Mouse (Mus musculus) cerebellum, adult 8-10 months (tissue): ENCODE measurements around the gene Zdhhc14.
A peak's percentile ranks its signal among the peaks of the same experiment; 100 is the strongest.

ENCODE experiments used
- DNase-seq: peaks from one replicate; pipeline ENCODE4 v3.0.0; 2022

The Zdhhc14 gene

GRCm38 (mm10) chr17:5491801-5492745 lies at the start of gene Zdhhc14:
Gene Zdhhc14 (plus strand): TSS chr17:5492557.
- DNase-seq, result peak; percentile 92

- no peak for DNase-seq
These were observed 49.1 kb upstream of the Zdhhc14 start for GRCm38 (mm10) chr17:5443260-5443659.

- no peak for DNase-seq
These were observed 48.6 kb upstream of the Zdhhc14 start for GRCm38 (mm10) chr17:5443751-5444150.

GRCm38 (mm10) chr17:5453657-5454056 lies 38.7 kb upstream of the Zdhhc14 start:
- DNase-seq, result no peak

GRCm38 (mm10) chr17:5463912-5464311 lies 28.4 kb upstream of the Zdhhc14 start:
- DNase-seq, result no peak

DNA sequence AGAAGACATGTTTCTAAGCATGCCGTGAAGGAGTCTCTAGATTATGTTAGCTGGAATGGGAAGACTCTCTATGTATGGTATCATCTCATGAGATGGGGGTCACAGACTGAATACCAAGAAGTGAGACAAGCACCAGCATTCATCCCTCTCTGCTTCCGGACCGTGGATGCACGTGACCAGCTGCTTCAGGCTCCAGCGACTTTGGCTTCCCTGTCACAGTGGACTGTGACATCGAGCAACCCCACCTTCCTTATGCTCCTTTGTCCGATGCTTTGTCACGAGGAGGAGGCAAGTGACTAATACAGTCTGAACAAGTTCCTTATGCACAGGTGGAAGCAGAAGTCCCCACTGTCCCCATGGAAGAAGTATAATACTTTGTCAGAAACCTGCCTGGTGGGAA lies 25.6 kb upstream of the Zdhhc14 start:
- DNase-seq, result no peak

DNA sequence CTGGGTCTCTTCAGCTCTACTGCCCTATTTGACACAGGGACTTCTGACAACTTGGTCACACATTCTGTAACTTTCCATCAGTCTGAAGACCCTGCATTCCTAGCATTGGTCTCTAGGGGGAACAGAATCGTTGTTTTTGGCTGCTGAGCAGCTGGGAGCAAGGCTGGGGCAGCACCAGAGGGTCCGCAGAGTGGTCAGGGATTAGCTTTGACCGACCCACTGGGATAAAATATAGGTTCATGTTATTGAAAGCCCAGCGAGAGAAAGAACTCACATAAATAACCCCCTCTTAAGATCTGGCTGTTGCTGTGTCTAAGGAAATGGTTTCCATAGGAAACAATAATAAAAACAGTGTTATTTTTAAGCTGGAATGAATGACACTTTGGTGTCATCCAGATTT lies 25.2 kb upstream of the Zdhhc14 start:
- no peak for DNase-seq

DNA sequence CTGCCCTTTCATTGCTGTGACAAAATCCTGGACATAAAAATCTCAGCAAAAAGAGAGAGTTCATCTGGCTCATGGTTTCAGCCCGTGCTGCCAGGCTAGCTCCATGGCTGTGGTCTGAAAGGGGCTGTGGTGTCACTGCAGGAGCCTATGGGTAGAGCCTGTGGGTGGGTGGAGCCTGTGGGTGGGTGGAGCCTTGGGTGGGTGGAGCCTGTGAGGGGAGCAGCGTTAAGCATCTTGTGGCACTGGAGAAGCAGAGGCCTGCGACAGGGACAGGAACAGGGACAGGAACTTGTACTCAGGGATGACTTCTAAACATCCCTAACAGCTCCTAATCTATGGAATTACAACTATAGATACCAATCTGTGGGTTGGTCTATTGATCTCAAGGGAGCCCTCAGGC lies 20.1 kb upstream of the Zdhhc14 start:
- DNase-seq, result no peak

DNA sequence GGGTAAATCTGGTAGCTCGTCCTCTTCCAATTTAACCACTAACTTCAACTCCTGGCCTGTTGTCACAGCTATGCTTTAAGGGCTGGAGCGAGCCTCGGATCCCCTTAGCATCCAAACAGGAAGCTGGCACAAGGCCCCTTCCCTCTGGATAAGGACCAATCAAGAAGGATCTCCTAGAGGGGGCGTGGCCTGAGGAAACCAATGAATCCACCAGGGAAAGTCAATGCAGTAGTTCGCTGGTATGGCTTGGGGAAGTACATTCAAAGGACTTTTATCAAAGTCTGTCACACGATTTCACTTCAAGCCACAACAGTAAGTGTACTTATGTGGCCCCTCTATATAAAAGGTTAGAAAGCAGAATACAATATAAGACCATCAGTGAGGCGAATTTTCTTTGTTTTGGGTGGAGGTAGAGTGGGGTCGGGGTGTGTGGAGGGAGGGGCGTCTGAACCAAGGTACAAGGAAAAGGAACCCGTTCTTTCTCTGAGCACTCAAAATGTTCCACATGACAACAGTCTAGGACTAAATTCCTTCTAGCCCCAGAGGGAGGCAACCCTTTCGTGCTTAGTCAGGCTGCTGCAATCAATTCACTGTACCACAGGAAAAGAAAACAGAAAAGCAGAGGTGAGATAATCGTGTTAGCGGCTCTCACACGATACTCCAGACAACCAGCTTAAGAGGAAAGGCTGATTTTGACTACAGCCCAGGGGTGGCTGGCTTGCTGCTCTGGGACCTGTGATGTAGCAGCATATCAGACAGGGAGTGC lies 16.2 kb upstream of the Zdhhc14 start:
- DNase-seq, result no peak

- no peak for DNase-seq
These were observed 8.9 kb upstream of the Zdhhc14 start for GRCm38 (mm10) chr17:5483456-5483855.

DNA sequence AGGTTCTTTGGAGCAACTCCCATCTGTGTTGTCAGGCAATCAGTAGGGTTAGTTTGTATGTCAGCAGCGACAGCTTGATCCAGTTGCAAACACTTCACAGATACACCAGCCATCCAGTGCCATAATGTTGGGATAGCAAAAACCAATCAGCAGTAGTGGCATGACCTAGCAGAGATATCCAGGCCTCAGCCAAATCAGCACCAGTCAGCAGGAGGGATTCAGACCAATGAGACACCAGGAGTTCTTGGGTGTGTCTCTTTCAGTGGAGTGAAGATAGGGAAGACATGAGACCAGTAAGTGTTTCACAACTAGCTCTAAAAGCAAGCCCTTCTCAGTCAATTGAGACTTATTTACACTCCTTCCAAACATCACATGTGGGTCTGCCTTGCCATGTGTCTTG lies 7.7 kb upstream of the Zdhhc14 start:
- no peak for DNase-seq

DNA sequence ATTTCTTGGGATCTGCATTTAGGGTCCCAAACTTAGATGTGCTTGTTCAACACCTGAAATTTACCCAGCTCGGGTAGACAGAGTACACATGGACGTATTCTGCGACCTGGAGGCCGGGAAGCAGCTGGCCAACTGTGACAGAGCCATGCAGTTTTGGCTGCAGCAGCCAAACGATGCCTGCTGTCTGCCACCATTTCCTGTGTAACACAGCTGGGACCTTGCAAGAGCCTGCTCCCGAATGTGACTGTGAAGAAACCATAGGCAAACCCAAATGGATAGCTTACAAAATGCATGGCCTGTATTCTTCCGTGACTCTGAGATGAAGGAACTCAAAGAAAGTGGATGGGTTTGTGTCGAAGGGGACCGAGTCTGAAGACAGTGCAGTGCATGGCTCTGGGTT lies 4.2 kb upstream of the Zdhhc14 start:
- DNase-seq, result no peak

DNA sequence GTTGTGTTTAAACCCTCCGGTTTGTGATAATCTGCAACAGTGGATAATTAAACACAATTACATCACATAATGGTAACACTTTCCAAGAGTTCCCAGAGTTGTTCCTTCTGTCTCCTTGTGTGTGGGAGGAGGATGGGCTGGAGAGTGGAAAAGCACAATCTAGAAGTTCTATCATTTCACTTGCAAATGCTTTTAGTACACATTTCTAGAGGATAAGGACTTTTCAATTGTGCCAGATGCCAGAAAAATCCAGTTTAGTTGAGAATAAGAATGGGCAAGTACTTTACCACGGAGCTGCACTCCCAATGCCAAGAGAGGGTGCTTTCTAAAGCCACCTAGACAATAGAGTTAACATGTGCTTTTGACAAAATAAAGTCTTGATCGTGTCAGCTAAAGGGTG lies 2.0 kb upstream of the Zdhhc14 start:
- DNase-seq, result no peak

GRCm38 (mm10) chr17:5491031-5491800 lies 1.1 kb upstream of the Zdhhc14 start:
- peak; percentile 92 for DNase-seq

- no peak for DNase-seq
These were observed 396 bp downstream of the Zdhhc14 start for GRCm38 (mm10) chr17:5492746-5493160.

DNA sequence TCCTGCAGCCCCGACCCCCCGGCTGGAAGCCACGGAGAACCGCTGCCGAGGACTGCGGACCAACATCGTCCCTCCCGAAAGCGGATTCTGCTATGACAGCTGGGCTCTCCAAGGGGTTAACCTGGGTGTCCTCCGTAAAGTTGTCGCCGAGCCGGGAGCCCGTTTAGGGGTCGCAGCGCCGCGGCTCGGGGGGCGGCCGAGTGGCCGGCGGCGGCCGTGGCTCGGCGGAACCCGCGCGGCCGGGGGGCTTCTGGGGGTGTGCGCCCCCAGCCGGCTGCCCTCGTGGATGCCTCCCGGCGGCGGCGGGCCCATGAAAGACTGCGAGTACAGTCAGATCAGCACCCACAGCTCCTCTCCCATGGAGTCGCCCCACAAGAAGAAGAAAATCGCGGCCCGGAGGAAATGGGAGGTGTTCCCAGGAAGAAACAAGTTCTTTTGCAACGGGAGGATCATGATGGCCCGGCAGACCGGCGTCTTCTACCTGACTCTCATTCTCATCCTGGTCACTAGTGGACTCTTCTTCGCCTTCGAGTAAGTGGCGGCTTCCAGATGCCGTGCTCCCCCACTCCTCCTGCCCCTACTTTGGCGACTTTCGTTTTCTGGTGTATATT lies 909 bp downstream of the Zdhhc14 start:
- peak; percentile 49 for DNase-seq

GRCm38 (mm10) chr17:5493809-5494208 lies 1.5 kb downstream of the Zdhhc14 start:
- DNase-seq, result no peak

DNA sequence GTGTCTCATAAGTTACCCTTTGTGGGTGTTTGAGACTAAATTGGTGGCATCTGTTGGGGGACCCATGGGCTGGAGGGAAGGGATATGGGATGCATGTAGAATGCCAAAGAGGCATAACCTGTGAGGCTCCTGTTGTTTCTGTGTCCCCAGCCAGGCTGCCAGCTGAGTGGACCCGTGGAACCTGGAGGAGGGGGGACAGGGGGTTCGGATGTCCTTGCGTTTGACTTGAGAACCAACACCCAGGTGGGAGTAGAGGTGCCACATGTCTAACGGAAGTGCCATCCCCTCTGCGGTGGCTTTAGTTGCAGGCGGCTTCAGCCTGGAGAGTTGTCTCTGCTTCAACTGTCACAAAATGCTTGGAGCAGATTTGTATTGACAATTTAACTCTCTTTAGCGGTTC lies 2.5 kb downstream of the Zdhhc14 start:
- DNase-seq, result peak; percentile 38

- peak; percentile 55 for DNase-seq
These were observed 5.3 kb downstream of the Zdhhc14 start for GRCm38 (mm10) chr17:5497695-5498094.

GRCm38 (mm10) chr17:5498996-5499395 lies 6.6 kb downstream of the Zdhhc14 start:
- no peak for DNase-seq

- no peak for DNase-seq
These were observed 11.8 kb downstream of the Zdhhc14 start for GRCm38 (mm10) chr17:5503981-5504760.

- DNase-seq, result no peak
These were observed 12.6 kb downstream of the Zdhhc14 start for GRCm38 (mm10) chr17:5504969-5505368.
